ENCODE assay signal across 8 mouse cellular contexts in genomic region chr11:21237474-21238278, GRCm38 (mm10). TPM values are rescaled to one million over a fixed set of nuclear protein-coding genes. Genes with fewer than 3 reads are reported as not detected.
DNase-seq lines count a peak whose midpoint lies in the region; ATAC-seq and TF ChIP-seq lines count a peak whose summit lies in the region.

No protein-coding gene starts in this region.

- H3K4me1 ChIP-seq in heart, embryonic 16.5 days (ENCODE audit: control insufficient read depth, insufficient read depth, low read length): peaks cover 11% of the 10 kb centered on the region
- peaks cover 10% of the 10 kb centered on the region for H3K4me1 ChIP-seq in ES-Bruce4 (ENCODE audit: control insufficient read depth, insufficient read depth, low read length)
- peaks cover 22% of the 10 kb centered on the region for H3K4me1 ChIP-seq in hindbrain, embryonic 10.5 days (replicated peaks)
- peaks cover 7% of the 10 kb centered on the region; the same call in 1 of the 2 replicates for H3K4me1 ChIP-seq in liver, postnatal 0 days (ENCODE audit: insufficient read depth)

- no peaks in the 10 kb centered on the region for H3K27me3 ChIP-seq in heart, embryonic 16.5 days (ENCODE audit: control insufficient read depth, insufficient read depth, low read length)
- no peaks in the 10 kb centered on the region for H3K27me3 ChIP-seq in ES-Bruce4 (ENCODE audit: control insufficient read depth, insufficient read depth, low read length, poor library complexity, severe bottlenecking)
- no peaks in the 10 kb centered on the region for H3K27me3 ChIP-seq in hindbrain, embryonic 10.5 days (ENCODE audit: insufficient read depth, poor library complexity, severe bottlenecking)
- H3K27me3 ChIP-seq in liver, postnatal 0 days (ENCODE audit: insufficient read depth, low read length): no peaks in the 10 kb centered on the region

- TF ChIP-seq EP300 in ES-Bruce4 (IDR thresholded peaks at IDR 0.05; ENCODE audit: insufficient read depth, low read depth, low read length): no peak
- no peak for TF ChIP-seq EP300 in liver, postnatal 0 days (IDR thresholded peaks at IDR 0.05; ENCODE audit: low read depth)

- no peak for ATAC-seq in heart, embryonic 16.5 days (replicated peaks; ENCODE audit: extremely low read depth, insufficient read depth, low FRiP score)
- ATAC-seq in liver, postnatal 0 days: no peak

- no peaks in the 10 kb centered on the region for H3K36me3 ChIP-seq in heart, embryonic 16.5 days (ENCODE audit: control insufficient read depth, insufficient read depth)
- no peaks in the 10 kb centered on the region; the same call in 1 of the 2 replicates for H3K36me3 ChIP-seq in ES-Bruce4 (ENCODE audit: control insufficient read depth, insufficient read depth, low read length, poor library complexity, severe bottlenecking)
- H3K36me3 ChIP-seq in hindbrain, embryonic 10.5 days: no peaks in the 10 kb centered on the region
- H3K36me3 ChIP-seq in liver, postnatal 0 days (replicated peaks; ENCODE audit: insufficient read depth, low read length): no peaks in the 10 kb centered on the region

- TF ChIP-seq CTCF in ES-Bruce4 (IDR thresholded peaks at IDR 0.05; ENCODE audit: low read depth, low read length): no peak
- no peak for TF ChIP-seq CTCF in liver, postnatal 0 days (IDR thresholded peaks at IDR 0.05; ENCODE audit: low read depth)

- no peak for TF ChIP-seq POLR2A in ES-Bruce4 (IDR thresholded peaks at IDR 0.05; ENCODE audit: insufficient read depth, low read length)

- H3K9ac ChIP-seq in heart, embryonic 16.5 days (ENCODE audit: low read length): peak overlapping the region; percentile 94
- peak overlapping the region; percentile 99 for H3K9ac ChIP-seq in ES-Bruce4 (ENCODE audit: low read depth, poor library complexity, severe bottlenecking)
- H3K9ac ChIP-seq in liver, postnatal 0 days (replicated peaks): peak overlapping the region; percentile 93; the same call in 1 of the 2 replicates

- H3K4me2 ChIP-seq in heart, embryonic 16.5 days (ENCODE audit: low read depth, low read length): peak overlapping the region; percentile 72
- peak overlapping the region; percentile 91 for H3K4me2 ChIP-seq in liver, postnatal 0 days (ENCODE audit: low read depth, low read length)

- H3K27ac ChIP-seq in heart, embryonic 16.5 days (ENCODE audit: low read length): no peak overlapping the region
- peak overlapping the region; percentile 79 for H3K27ac ChIP-seq in ES-Bruce4 (ENCODE audit: insufficient read depth, low read length)
- peak overlapping the region; percentile 99 for H3K27ac ChIP-seq in hindbrain, embryonic 10.5 days
- H3K27ac ChIP-seq in liver, postnatal 0 days (ENCODE audit: low read depth): peak overlapping the region; percentile 95

- no peaks in the 10 kb centered on the region for H3K9me3 ChIP-seq in heart, embryonic 16.5 days (replicated peaks; ENCODE audit: control insufficient read depth, low read length)
- H3K9me3 ChIP-seq in ES-Bruce4 (replicated peaks; ENCODE audit: control insufficient read depth, insufficient read depth, low read length, poor library complexity, severe bottlenecking): no peaks in the 10 kb centered on the region
- no peaks in the 10 kb centered on the region for H3K9me3 ChIP-seq in hindbrain, embryonic 10.5 days
- no peaks in the 10 kb centered on the region for H3K9me3 ChIP-seq in liver, postnatal 0 days (ENCODE audit: low read length)

- WGBS in heart, embryonic 16.5 days: 95% methylated on average over 2 of the region's 2 CpGs
- 95% methylated on average over 2 of the region's 2 CpGs for WGBS in hindbrain, embryonic 10.5 days
- WGBS in liver, postnatal 0 days (ENCODE audit: insufficient replicate concordance): 87% methylated on average over 2 of the region's 2 CpGs

- H3K4me3 ChIP-seq in heart, embryonic 16.5 days (ENCODE audit: low read length): peak overlapping the region; percentile 95
- no peak overlapping the region for H3K4me3 ChIP-seq in ES-Bruce4 (ENCODE audit: low read depth, low read length)
- H3K4me3 ChIP-seq in hindbrain, embryonic 10.5 days: peak overlapping the region; percentile 90
- peak overlapping the region; percentile 83 for H3K4me3 ChIP-seq in liver, postnatal 0 days (ENCODE audit: low read depth, low read length)

- DNase-seq in heart, adult 18-20 months: no peak
- DNase-seq in hindbrain, embryonic 10.5 days (ENCODE audit: low spot score): no peak
- DNase-seq in liver, postnatal 0 days: no peak
- DNase-seq in embryo, embryonic 10 days (ENCODE audit: low spot score): no peak
- DNase-seq in urinary bladder, postnatal 25 days (ENCODE audit: low spot score): no peak
- DNase-seq in cerebellum, postnatal 14 days: no peak

RNA-seq across cellular contexts. Expression of gene Vps54, which starts 1.4 kb away (rescaled TPM):
- 6.8 and 7.0 TPM in 2 replicates for polyA plus RNA-seq in heart, embryonic 16.5 days (2015; fragmentation: Nextera tagmentation; extraction: Ambion mirVana)
- total RNA-seq in heart, adult 18-20 months (2021): 10 to 100 TPM; 19.2 to 20.2 TPM
- 95.6 and 98.5 TPM in 2 replicates for polyA plus RNA-seq in ES-Bruce4 (2011; ENCODE audit: insufficient read depth, insufficient read length, low read depth, missing spikeins)
- polyA plus RNA-seq in hindbrain, embryonic 10.5 days (2016; fragmentation: Nextera tagmentation; extraction: Ambion mirVana): 9.8 and 10.1 TPM in 2 replicates
- 4.3 and 4.9 TPM in 2 replicates for polyA plus RNA-seq in liver, postnatal 0 days (2015; fragmentation: Nextera tagmentation; extraction: Ambion mirVana)
